Mouse (Mus musculus) brain, embryonic 14.5 days (tissue): ENCODE measurements around the gene Oxsm. TPM values are rescaled to one million over a fixed set of nuclear protein-coding genes. Genes with fewer than 3 reads are reported as not detected.

ENCODE experiments used
- DNase-seq: peaks from one replicate; pipeline ENCODE4 v3.0.0-alpha.2; 2011; ENCODE audit warnings: low read depth
- CTCF ChIP-seq: fragments of 200-500 bp; IDR thresholded peaks from 2 replicates; pipeline ENCODE4 v1.5.1; 2012; ENCODE audit warnings: inconsistent platforms, mild to moderate bottlenecking, moderate library complexity, borderline replicate concordance; ENCODE audit not compliant: insufficient read depth, insufficient read length; ENCODE audit errors: extremely low read depth
- POLR2A ChIP-seq: fragments of 200-500 bp; IDR thresholded peaks from 2 replicates; pipeline ENCODE4 v1.6.1; 2012; ENCODE audit warnings: mild to moderate bottlenecking, inconsistent platforms, borderline replicate concordance; ENCODE audit not compliant: poor library complexity, insufficient read depth, insufficient read length, severe bottlenecking; ENCODE audit errors: extremely low read depth
- polyA plus RNA-seq: library from polyadenylated mRNA; depleted of rRNA; stranded (reverse); fragments of >200 nt; gene quantifications from 2 replicates; pipeline ENCODE4 v1.2.3, GENCODE M21; 2012

The Oxsm gene
- polyA plus RNA-seq, 1 experiment = 4.3 TPM

DNA sequence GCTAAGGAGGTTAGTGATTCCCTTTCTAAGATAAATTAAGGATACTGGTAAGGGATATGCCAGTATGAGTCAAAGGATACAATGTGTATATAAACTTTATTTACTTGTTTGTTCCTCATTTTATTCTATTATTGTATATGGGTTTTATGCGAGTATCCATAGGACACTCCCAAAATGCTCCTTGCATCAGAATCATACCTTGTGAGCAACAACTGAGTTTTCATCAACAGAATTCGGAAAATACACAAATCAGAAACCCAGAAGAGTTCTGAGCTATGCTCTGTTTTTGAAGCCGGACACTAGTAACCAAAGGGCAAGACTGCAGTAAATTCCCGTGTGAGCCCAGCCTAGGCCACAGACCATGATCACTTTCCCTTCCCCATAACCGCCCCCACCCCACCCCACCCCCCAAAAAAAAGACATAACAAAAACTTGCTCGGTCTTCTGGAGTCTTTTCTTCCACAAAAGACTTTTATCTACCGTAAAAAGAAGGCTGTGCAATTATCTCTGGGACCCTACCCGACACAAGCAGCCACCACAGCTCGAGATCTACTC lies 928 bp downstream of the Oxsm start:
- no peak for DNase-seq
- TF ChIP-seq CTCF (no peak), POLR2A (no peak)

DNA sequence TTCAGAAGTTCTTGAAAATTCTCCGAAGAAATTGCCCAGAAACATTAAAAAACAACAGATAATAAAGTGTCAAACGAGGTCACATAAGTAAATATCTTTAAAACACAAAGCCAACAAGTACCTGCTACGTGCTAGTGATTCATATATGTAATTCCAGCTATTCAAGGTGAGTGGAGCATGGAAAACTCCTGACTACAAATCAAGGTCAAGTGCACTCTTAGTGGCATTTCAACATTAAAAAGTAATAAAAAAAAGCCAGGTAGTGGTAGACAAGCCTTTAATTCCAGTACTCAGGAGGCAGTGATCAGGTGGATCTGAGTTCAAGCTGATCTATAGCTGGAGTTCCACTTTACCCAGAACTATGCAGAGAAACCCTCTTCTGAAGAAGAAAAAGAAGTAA lies 1.5 kb downstream of the Oxsm start:
- no peak for TF ChIP-seq POLR2A

GRCm38 (mm10) chr14:16246340-16246912 lies 3.2 kb downstream of the Oxsm start:
- DNase-seq = no peak
- TF ChIP-seq POLR2A (no peak), CTCF (no peak)

More for the DNA sequence above, 1.5 kb downstream of the Oxsm start:
- no peak for DNase-seq

DNA sequence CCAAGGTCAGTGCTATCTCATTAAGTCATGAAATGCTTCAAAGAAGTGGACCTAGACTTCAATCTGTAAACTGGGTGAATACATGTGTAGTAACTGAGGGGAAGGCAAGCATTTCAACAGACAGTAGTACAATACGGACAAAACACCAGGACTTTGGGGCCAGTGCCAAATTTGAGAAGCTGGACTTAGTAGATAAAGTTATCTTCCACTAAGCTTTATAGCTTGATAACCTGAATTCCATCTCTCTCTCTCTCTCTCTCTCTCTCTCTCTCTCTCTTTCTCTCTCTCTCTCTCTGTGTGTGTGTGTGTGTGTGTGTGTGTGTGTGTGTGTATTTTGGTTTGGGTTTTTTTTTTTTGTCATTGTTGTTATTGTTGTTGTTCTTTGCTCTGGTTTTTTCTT lies 4.5 kb downstream of the Oxsm start:
- TF ChIP-seq POLR2A = no peak
- TF ChIP-seq CTCF = no peak
- no peak for DNase-seq

DNA sequence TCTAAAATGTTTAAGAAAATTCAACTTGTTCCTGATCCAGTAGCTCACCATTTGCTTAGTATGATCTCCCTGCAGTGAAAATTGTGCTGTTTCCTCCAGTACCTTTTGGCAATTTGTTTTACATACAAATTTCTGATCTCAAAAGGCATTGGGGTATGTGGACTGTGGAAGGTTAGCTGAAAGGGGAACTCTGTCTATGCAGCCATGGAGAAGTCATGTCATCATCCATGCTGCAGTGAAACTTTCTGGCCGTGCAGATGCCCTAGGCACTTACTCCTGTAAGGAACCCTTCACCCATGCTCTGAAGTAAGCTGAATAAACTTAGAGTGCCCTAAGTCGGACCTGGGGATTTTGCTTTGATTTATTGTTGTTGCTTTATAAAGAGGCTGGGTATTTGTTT lies 5.2 kb downstream of the Oxsm start:
- TF ChIP-seq POLR2A (no peak), CTCF (no peak)
- DNase-seq = no peak

- TF ChIP-seq POLR2A (no peak), CTCF (no peak)
- DNase-seq = no peak
Measured at GRCm38 (mm10) chr14:16243603-16244209, 5.9 kb downstream of the Oxsm start.

GRCm38 (mm10) chr14:16242947-16243602 lies 6.5 kb downstream of the Oxsm start:
- DNase-seq = peak; percentile 88
- TF ChIP-seq POLR2A (peak; percentile 34; the same call in 1 of the 2 replicates), CTCF (no peak)

DNA sequence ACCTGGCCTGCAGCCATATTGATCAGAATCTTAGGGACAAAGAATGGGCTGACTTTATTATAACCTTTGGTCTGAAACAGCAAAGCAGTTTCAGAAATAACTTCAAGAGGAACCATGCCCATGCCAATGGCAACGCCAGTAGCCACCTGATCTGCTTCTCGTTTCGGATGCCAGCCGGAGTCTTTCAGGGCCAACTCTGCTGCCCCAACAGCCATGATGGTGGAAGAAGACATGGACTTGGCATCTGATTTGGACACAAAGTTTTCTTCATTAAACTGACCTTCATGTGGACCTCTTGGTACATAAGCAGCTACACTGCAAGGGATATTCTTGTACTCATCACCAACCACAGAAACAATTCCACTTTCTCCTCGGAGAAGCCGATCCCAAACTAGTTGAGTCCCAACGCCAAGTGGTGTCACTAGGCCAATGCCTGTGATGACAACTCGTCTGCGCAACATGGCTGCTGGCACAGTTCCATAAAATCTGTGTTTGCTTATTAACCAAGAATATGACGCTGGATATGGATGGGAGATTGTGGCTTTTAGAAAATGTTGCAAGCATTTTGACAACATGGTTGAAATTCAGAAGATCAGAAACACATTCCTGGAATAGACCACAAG lies 7.3 kb downstream of the Oxsm start:
- TF ChIP-seq CTCF = no peak
- TF ChIP-seq POLR2A = no peak

DNA sequence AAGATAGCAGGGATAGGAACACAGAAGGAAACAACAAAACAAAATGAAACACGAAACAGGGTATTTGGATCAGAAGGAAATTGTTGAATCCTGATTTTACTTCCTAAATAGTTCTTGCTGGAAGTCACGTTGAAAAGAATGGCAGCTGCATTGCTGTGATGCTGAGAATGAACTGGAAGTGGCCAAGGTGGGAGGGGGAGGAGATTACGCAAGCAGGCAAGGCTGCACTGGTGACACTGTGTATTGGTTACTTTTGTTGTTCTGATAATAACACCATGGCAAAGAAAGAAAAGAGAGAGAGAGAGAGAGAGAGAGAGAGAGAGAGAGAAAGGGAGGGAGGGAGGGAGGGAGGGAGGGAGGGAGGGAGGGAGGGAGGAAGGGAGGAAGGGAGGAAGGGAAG lies 13.1 kb downstream of the Oxsm start:
- no peak for DNase-seq
- TF ChIP-seq CTCF (no peak), POLR2A (no peak)

More for the DNA sequence above, 7.3 kb downstream of the Oxsm start:
- no peak for DNase-seq

DNA sequence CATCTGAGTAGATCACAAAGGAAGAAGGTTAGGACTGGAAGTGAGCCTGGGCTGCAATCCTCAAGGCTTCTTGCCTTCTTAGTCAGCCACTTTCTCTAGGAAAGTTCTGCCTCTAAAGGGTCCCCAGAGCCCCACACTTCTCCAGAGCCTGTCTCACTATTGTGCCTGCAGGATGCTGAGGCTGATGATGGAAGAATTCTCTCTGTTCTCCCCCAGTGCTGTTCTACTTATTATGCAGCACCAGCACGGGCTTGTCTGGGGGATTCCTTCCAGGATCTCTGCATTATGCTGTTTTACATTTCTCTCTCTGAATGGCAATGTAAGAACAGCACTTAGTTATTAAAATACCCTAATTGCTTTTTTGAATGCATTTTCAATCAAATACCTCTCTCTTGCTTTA lies 16.1 kb downstream of the Oxsm start:
- peak; percentile 44 for DNase-seq
- TF ChIP-seq POLR2A = no peak

DNA sequence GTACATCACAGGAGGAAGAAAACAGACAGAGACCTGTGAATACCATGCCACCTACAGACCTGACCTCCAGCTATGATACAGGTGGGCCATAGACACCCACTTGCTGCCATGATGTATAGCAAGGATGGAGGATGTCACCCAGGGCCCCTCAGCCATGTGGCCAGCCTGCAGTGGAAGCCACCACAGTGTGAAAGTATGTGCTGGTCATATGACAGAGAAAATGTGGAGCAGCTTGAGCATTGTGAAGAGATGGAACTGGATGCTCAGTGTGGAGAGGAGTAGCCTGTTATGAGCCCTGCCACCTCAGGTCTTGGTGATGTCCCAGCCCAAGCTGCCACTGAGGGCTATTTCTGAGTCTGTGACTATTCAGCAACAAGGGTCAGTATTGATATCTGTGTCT lies 19.0 kb downstream of the Oxsm start:
- TF ChIP-seq CTCF = no peak
- TF ChIP-seq POLR2A = no peak
- DNase-seq = no peak
